In genomic region chr15:97846121-97846882, GRCm38 (mm10) we compare ENCODE assay signal across 17 mouse cellular contexts.
"Had no signal": no experiment of that assay in that cellular context is flagged by ENCODE, and none has a peak within 500 bp of the region (broad histone marks: within the 10 kb centered on the region; RNA-seq: fewer than 3 reads in every experiment).

No protein-coding gene starts in this region.

- H3K27ac ChIP-seq: intestine, embryonic 15.5 days; kidney, embryonic 15.5 days; limb, embryonic 10.5 days; limb, embryonic 13.5 days; midbrain, embryonic 10.5 days; midbrain, embryonic 13.5 days had no signal

- H3K9ac ChIP-seq: intestine, embryonic 15.5 days; kidney, embryonic 15.5 days; limb, embryonic 13.5 days; lung, embryonic 14.5 days; midbrain, embryonic 13.5 days had no signal

- DNase-seq: kidney, adult 11 months; kidney, adult 8-10 months; kidney, postnatal 10 days; kidney, postnatal 4 days; lung, embryonic 14.5 days; lung, postnatal 10 days; lung, postnatal 36 days; thymus, postnatal 25 days had no signal

- H3K36me3 ChIP-seq: intestine, embryonic 15.5 days; kidney, embryonic 15.5 days; limb, embryonic 10.5 days; limb, embryonic 13.5 days; midbrain, embryonic 10.5 days; midbrain, embryonic 13.5 days had no signal

- H3K4me3 ChIP-seq: intestine, embryonic 15.5 days; kidney, embryonic 15.5 days; limb, embryonic 10.5 days; limb, embryonic 13.5 days; megakaryocyte, embryonic 14.5 days; midbrain, embryonic 10.5 days; midbrain, embryonic 13.5 days; myocyte had no signal

- ATAC-seq: intestine, embryonic 15.5 days; midbrain, embryonic 13.5 days; midbrain, embryonic 16.5 days had no signal

- H3K9me3 ChIP-seq: intestine, embryonic 15.5 days; kidney, embryonic 15.5 days; limb, embryonic 10.5 days; limb, embryonic 13.5 days; midbrain, embryonic 10.5 days; midbrain, embryonic 13.5 days had no signal

- H3K27me3 ChIP-seq: intestine, embryonic 15.5 days; kidney, embryonic 15.5 days; limb, embryonic 13.5 days; midbrain, embryonic 13.5 days had no signal

- H3K4me1 ChIP-seq: limb, embryonic 13.5 days had no signal

- H3K4me2 ChIP-seq: intestine, embryonic 15.5 days; kidney, embryonic 15.5 days; limb, embryonic 13.5 days; lung, embryonic 14.5 days; midbrain, embryonic 13.5 days had no signal
